Mouse (Mus musculus) ES-Bruce4 (cell line): Measurements from ENCODE around the gene Mark4.

ENCODE experiments used
- CTCF ChIP-seq: IDR thresholded peaks from one replicate; pipeline ENCODE4 v1.8.1; 2011; ENCODE audit warnings: low read depth, low read length
- EP300 ChIP-seq: IDR thresholded peaks from 2 replicates; pipeline ENCODE4 v1.6.1; 2011; ENCODE audit warnings: low read depth, low read length; ENCODE audit not compliant: insufficient read depth

DNA sequence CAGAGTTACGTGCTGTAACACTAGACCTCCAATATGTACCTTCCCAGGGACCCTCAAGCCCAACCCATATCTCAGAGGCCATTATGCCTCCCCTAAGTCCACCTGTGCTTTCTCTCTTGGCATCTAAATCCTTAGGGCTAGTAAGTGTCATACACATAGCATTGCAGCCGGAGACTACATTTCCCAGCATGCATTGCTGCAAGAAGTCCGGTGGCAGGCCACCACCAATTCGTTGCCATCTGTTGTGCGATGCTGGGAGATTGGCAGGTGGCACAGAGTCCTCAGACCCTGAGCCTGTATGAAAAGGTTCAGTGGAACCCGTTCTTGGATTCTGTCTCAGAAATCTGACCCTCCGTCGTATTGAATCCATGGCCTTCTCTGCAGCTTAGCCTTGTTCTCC is 28.9 kb downstream of the Mark4 start:
- TF ChIP-seq CTCF (no peak), EP300 (no peak)
